Mouse (Mus musculus): ENCODE data around the gene Gfod2. TPM values are rescaled to one million over a fixed set of nuclear protein-coding genes. Genes with fewer than 3 reads are reported as not detected.

Gfod2 gene
- total RNA-seq, 2 experiments from 2014 or later, result 5.2 to 6.0 TPM

GRCm38 (mm10) chr8:105768485-105769257 is 10.2 kb upstream of the Gfod2 start:
- DNase-seq (ENCODE audit: low spot score in 2 of 2), result no peak

- no peak for DNase-seq (ENCODE audit: low spot score in 2 of 2)
These were observed 628 bp downstream of the Gfod2 start for GRCm38 (mm10) chr8:105757796-105758276.

- DNase-seq (ENCODE audit: low spot score in 2 of 2), result no peak
These were observed 3.8 kb downstream of the Gfod2 start for GRCm38 (mm10) chr8:105754688-105755087.

- DNase-seq (ENCODE audit: low spot score in 2 of 2), result no peak
These were observed 4.5 kb downstream of the Gfod2 start for GRCm38 (mm10) chr8:105753916-105754315.

- DNase-seq (ENCODE audit: low spot score in 2 of 2), result peak; percentile 26 to 49
These were observed 7.9 kb downstream of the Gfod2 start for GRCm38 (mm10) chr8:105750606-105751005.

GRCm38 (mm10) chr8:105743301-105743700 is 15.2 kb downstream of the Gfod2 start:
- no peak for DNase-seq (ENCODE audit: low spot score in 2 of 2)

- no peak for DNase-seq (ENCODE audit: low spot score in 2 of 2)
These were observed 19.2 kb downstream of the Gfod2 start for GRCm38 (mm10) chr8:105739216-105739615.

- DNase-seq (ENCODE audit: low spot score in 2 of 2), result no peak
These were observed 26.3 kb downstream of the Gfod2 start for GRCm38 (mm10) chr8:105732186-105732585.

- no peak for DNase-seq (ENCODE audit: low spot score in 2 of 2)
These were observed 30.9 kb downstream of the Gfod2 start for GRCm38 (mm10) chr8:105727397-105728124.

- DNase-seq (ENCODE audit: low spot score in 2 of 2), result no peak
These were observed 32.7 kb downstream of the Gfod2 start for GRCm38 (mm10) chr8:105725726-105726125.

- no peak for DNase-seq (ENCODE audit: low spot score in 2 of 2)
These were observed 35.6 kb downstream of the Gfod2 start for GRCm38 (mm10) chr8:105722861-105723260.

GRCm38 (mm10) chr8:105719637-105720036 is 38.8 kb downstream of the Gfod2 start:
- no peak for DNase-seq (ENCODE audit: low spot score in 2 of 2)

- DNase-seq (ENCODE audit: low spot score in 2 of 2), result no peak
These were observed 42.0 kb downstream of the Gfod2 start for GRCm38 (mm10) chr8:105716302-105716945.

GRCm38 (mm10) chr8:105715042-105715441 is 43.4 kb downstream of the Gfod2 start:
- DNase-seq (ENCODE audit: low spot score in 2 of 2), result no peak

- peak; percentile 80 to 88 for DNase-seq (ENCODE audit: low spot score in 2 of 2)
These were observed 44.3 kb downstream of the Gfod2 start for GRCm38 (mm10) chr8:105714139-105714538.

- no peak for DNase-seq (ENCODE audit: low spot score in 2 of 2)
These were observed 46.2 kb downstream of the Gfod2 start for GRCm38 (mm10) chr8:105712286-105712685.

- no peak for DNase-seq (ENCODE audit: low spot score in 2 of 2)
These were observed 49.1 kb downstream of the Gfod2 start for GRCm38 (mm10) chr8:105709317-105709716.

GRCm38 (mm10) chr8:105708675-105709074 is 49.8 kb downstream of the Gfod2 start:
- DNase-seq (ENCODE audit: low spot score in 2 of 2), result no peak

- peak; percentile 48 to 81 for DNase-seq (ENCODE audit: low spot score in 2 of 2)
These were observed 50.7 kb downstream of the Gfod2 start, which contains the start of the genes 4933405L10Rik and Enkd1 for GRCm38 (mm10) chr8:105707498-105708403. 4933405L10Rik (plus strand) TSS chr8:105707655. Enkd1 (minus strand) TSS chr8:105708210.

- no peak for DNase-seq (ENCODE audit: low spot score in 2 of 2)
These were observed 52.0 kb downstream of the Gfod2 start for GRCm38 (mm10) chr8:105706426-105706825.

- DNase-seq (ENCODE audit: low spot score in 2 of 2), result no peak
These were observed 53.5 kb downstream of the Gfod2 start for GRCm38 (mm10) chr8:105704955-105705354.

Measured in gastrocnemius, postnatal 4 days (tissue).